Mouse (Mus musculus) embryo, embryonic 10.5 days (tissue): ENCODE data around the gene Gm10974.

Experiments used
- DNase-seq: peaks from one replicate; pipeline ENCODE4 v3.0.0-alpha.2; 2015; ENCODE audit warnings: low spot score

Gm10974 gene

GRCm38 (mm10) chr7:66359044-66359443 lies 6.7 kb upstream of the Gm10974 start:
- no peak for DNase-seq

- no peak for DNase-seq
Observed at GRCm38 (mm10) chr7:66364491-66364890, 1.2 kb upstream of the Gm10974 start.

- no peak for DNase-seq
Observed at GRCm38 (mm10) chr7:66365411-66365810, 294 bp upstream of the Gm10974 start.

- no peak for DNase-seq
Observed at GRCm38 (mm10) chr7:66369071-66369933, 3.6 kb downstream of the Gm10974 start.

GRCm38 (mm10) chr7:66369934-66370445 lies 4.3 kb downstream of the Gm10974 start:
- DNase-seq = no peak

- DNase-seq = no peak
Observed at GRCm38 (mm10) chr7:66370970-66371369, 5.3 kb downstream of the Gm10974 start.

GRCm38 (mm10) chr7:66373391-66373790 lies 7.7 kb downstream of the Gm10974 start:
- no peak for DNase-seq

GRCm38 (mm10) chr7:66375736-66376135 lies 10.0 kb downstream of the Gm10974 start:
- DNase-seq = no peak

- DNase-seq = no peak
Observed at GRCm38 (mm10) chr7:66376560-66376959, 10.9 kb downstream of the Gm10974 start.

GRCm38 (mm10) chr7:66384213-66384612 lies 18.5 kb downstream of the Gm10974 start:
- no peak for DNase-seq

GRCm38 (mm10) chr7:66384891-66385290 lies 19.2 kb downstream of the Gm10974 start:
- DNase-seq = no peak

GRCm38 (mm10) chr7:66385826-66386225 lies 20.1 kb downstream of the Gm10974 start:
- no peak for DNase-seq

GRCm38 (mm10) chr7:66386411-66386810 lies 20.7 kb downstream of the Gm10974 start:
- DNase-seq = no peak

GRCm38 (mm10) chr7:66387419-66387812 lies 21.7 kb downstream of the Gm10974 start:
- peak; percentile 55 for DNase-seq

GRCm38 (mm10) chr7:66387813-66388521 lies 22.3 kb downstream of the Gm10974 start, which contains the start of gene Lrrk1:
TSS of gene Lrrk1 (minus strand) at chr7:66388350.
- DNase-seq = peak; percentile 79

GRCm38 (mm10) chr7:66388621-66389532 lies 23.2 kb downstream of the Gm10974 start:
- DNase-seq = peak; percentile 91

GRCm38 (mm10) chr7:66397288-66397687 lies 31.6 kb downstream of the Gm10974 start:
- DNase-seq = no peak

- no peak for DNase-seq
Observed at GRCm38 (mm10) chr7:66401605-66402004, 35.9 kb downstream of the Gm10974 start.

GRCm38 (mm10) chr7:66402876-66403275 lies 37.2 kb downstream of the Gm10974 start:
- no peak for DNase-seq

- DNase-seq = no peak
Observed at GRCm38 (mm10) chr7:66404141-66404540, 38.4 kb downstream of the Gm10974 start.

- DNase-seq = no peak
Observed at GRCm38 (mm10) chr7:66404802-66405201, 39.1 kb downstream of the Gm10974 start.

GRCm38 (mm10) chr7:66405541-66405940 lies 39.8 kb downstream of the Gm10974 start:
- no peak for DNase-seq
